Mouse (Mus musculus) 3134 (cell line): ENCODE measurements around the gene Clns1a.

ENCODE experiments used
- DNase-seq: peaks from one replicate; pipeline ENCODE4 v3.0.0-alpha.2; 2011; ENCODE audit warnings: low spot score; ENCODE audit not compliant: insufficient read length; ENCODE audit errors: extremely low read depth

The Clns1a gene

GRCm38 (mm10) chr7:97765181-97765962, 68.9 kb downstream of the Clns1a start:
- DNase-seq, result peak; percentile 75

GRCm38 (mm10) chr7:97765963-97766347, 69.5 kb downstream of the Clns1a start:
- no peak for DNase-seq

- peak; percentile 77 for DNase-seq
Measured at GRCm38 (mm10) chr7:97766406-97767166, 70.2 kb downstream of the Clns1a start.

- DNase-seq, result no peak
Measured at GRCm38 (mm10) chr7:97767841-97768240, 71.4 kb downstream of the Clns1a start.

GRCm38 (mm10) chr7:97769020-97769419, 72.6 kb downstream of the Clns1a start:
- DNase-seq, result no peak
